Mouse (Mus musculus): ENCODE results near the gene Syt3.

Syt3 gene

DNA sequence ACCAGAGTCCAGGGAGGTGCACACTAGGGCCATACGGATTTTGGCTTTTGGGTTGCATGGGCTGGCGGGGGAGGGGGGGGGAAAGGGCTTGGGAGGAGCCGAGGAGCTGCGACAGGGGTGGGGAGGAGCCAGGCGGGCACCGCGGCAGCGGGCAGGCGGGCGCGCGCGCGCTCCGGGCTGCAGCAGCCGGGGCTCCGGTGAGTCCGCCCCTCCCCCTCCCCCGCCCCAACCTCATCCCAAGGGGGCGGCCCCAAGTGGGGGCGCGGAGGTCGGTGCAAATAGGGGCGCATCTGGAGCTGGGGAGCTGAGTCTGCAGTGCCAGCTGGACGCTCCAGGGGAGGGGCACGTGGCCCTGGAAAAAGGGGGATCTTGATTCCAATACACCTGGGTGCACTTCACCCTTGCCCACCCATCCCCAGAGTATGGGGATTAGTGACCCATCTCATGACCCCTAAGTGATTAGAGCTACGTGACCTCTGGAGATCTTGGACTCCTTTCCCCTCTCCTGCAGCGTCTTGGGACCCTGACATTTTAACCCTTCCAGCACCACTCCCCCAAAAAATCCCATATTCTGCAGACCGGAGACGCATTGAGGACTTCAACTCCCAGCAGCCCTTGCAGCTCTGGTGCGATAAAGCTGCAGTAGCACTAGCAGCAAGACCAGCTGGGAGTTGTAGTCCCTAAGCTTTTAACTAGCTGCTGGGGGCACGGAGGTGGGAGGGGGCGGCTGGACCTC, at the start of gene Syt3:
TSS of gene Syt3 (plus strand) at position 123 of the 736 bp plus-strand sequence.
- peak; percentile 41 for DNase-seq (ENCODE audit: low spot score)

- DNase-seq (ENCODE audit: low spot score): no peak
Observed at GRCm38 (mm10) chr7:44334139-44334538, 49.8 kb upstream of the Syt3 start.

DNA sequence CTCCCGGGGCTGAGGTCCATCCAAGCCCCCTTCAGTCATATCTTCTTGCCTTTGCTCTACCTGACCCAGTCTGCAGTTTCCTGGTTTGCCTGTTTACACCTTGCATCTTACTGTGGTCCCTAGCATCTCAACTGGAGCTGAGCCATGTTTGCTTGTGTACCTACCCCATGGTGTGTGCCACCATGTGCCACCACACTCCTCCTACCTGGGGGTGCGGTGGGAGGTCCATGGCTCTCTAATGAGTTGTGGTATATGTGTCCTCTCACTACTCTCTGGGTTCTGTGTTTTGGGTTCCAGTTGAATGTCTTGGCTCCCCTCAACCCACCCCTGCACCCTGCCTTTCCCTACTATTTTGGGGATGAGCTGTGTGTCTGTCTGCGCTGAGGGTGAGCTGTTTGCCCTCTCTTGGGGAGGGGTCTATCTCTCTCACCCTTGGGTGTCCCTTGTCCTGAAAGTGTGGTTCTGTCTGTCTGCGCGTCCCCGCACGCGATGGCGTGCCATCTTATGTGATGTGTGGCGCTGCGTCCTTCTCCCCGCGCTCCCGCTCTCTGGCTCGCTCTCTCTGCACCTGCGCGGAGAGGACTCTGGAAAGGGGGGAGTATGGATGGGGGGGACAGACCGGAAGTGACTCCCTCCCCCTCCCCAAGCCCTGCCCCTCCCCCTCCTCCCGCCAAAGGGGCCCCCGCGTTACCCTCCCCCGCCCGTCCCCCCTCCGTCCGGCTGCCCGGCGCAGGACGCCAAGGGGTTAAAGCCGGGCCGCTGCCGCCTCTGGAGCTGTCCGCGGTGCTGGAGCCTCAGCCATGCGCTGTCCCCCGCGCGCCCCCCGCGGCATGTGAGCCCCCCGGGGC, 48.6 kb upstream of the Syt3 start:
- DNase-seq (ENCODE audit: low spot score): no peak

DNA sequence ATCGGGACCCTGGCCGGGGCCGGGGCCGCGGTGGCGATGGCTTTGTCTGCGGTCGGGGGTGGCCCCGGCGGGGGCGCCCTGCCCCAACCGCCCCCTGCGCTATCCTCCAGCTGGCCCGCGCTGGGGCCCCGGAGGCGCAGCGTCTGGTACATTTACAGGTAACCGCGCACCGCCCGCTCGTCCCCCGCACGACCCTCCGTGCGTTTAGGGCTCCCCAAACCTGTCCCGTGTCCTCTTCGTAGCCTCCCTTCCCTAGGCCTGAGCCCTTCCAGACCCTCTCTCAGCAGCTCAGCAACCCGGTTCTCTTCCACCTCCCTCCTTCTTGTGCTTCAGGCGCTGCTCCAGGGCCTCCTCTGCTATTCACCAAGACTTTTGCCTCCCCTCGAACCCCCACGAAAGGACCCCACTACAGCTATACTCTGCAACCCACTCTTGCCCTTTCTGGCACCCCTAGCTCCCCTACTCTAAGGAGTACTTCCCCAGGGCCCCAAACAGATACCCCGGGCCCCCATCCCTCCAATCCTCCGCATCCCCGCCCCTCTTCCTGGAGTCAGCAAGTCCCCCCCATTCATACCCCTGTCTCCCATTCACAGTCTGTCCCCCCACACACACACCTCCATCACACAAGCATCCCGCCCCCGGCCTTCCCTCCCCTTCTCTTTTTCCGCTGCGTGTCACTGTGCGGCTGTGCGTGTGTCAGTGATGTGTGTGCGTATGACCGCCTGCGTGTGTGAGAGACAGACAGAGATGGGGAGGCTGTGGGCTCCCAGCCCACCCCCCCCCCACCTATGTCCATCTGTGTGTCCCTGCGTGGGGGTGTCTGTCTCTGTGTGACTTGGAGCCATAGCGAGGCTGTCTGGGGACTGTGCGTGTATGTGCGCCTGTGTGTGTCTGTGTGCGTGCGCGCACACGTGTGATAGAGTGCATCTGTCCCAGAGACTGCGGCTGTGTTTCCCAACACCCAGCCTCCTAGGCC, 47.6 kb upstream of the Syt3 start:
- DNase-seq (ENCODE audit: low spot score): no peak

GRCm38 (mm10) chr7:44337121-44337849, 46.6 kb upstream of the Syt3 start:
- no peak for DNase-seq (ENCODE audit: low spot score)

DNA sequence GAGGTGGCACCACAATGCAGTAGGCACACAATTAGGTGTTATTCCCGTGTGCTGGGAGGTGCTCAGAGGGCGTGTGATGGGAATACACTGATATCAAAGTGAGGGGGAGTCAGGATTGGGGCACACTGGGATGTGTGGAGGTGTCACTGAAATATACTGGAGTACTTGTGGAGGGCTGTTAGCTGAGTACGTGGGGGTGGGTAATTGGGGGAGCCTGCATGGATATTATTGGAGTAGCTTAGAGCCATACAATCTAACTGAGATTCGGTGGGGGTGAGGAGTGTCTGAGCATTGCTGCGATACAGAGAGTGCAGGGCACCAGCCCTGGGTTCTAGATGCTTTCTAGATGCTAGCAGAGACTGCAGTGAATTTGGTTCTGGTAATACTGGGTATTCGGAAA, 43.7 kb upstream of the Syt3 start:
- DNase-seq (ENCODE audit: low spot score): no peak

- DNase-seq (ENCODE audit: low spot score): no peak
Observed at GRCm38 (mm10) chr7:44341119-44341518, 42.8 kb upstream of the Syt3 start.

DNA sequence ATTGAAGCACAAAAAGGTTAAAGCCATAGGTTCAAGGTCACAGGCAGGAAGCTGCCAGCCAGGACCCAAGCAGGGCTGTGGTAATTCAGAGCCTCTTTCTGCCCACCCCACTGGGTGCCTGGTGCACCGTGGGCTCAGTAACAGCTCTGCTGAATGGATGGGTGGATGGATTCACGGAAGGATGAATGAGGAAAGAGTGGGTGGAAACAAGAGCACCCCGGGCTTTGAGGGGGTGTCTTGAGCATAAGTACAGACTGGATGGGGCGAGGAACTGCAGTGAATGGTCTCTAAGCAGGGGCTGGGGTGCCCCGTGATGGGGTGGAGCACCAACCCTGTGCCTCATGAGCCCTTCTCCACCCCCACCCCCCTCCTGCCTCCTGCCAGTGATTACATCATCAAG, 42.2 kb upstream of the Syt3 start:
- no peak for DNase-seq (ENCODE audit: low spot score)

DNA sequence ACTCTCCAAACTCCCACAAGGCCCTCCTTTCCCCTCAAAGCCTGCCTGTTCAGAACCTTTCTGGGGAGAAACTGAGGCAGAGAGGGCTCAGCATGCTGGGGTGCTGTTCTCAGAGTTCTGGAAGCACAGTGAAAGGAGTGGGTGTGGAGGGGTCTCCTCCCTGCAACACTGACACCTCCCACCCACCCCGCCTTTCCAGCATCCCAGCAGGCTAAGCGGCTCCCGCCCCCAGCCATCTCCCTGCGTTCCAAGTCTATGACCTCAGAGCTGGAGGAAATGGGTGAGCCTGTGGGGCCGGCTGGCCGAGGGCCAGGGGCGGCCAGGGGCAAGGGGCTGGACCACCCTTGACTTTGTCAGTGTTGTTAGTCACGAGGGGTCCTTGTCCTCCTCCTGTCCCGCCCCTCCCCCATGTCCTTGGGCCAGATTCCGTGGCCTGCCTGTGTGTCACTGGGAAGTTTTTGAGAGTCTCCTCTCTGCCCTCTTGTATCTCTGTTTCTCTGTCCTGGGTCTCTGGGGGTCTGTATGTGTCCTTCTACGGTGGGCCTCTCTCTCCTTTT, 40.4 kb upstream of the Syt3 start:
- no peak for DNase-seq (ENCODE audit: low spot score)

DNA sequence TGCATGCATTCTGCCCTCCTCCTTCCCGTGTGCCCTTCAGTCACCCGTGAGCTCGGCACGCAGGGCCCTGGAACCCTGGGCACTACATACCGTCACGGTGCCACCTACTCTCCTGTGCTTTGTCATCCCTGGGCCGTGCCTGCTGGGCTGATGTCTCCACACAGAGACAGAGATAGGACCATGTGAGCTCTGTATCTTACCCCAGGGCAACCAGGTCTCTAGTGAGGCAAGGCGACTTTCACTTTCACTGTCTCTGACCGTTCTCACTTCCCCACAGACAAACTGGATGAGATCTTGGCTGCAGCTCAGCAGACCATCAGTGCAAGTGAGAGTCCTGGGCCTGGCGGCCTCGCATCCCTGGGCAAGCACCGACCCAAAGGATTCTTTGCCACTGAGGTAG, 39.3 kb upstream of the Syt3 start:
- no peak for DNase-seq (ENCODE audit: low spot score)

- no peak for DNase-seq (ENCODE audit: low spot score)
Observed at GRCm38 (mm10) chr7:44349043-44349442, 34.9 kb upstream of the Syt3 start.

- DNase-seq (ENCODE audit: low spot score): peak; percentile 73
Observed at GRCm38 (mm10) chr7:44350957-44351711, 32.8 kb upstream of the Syt3 start.

GRCm38 (mm10) chr7:44351881-44352749, 31.8 kb upstream of the Syt3 start:
- no peak for DNase-seq (ENCODE audit: low spot score)

DNA sequence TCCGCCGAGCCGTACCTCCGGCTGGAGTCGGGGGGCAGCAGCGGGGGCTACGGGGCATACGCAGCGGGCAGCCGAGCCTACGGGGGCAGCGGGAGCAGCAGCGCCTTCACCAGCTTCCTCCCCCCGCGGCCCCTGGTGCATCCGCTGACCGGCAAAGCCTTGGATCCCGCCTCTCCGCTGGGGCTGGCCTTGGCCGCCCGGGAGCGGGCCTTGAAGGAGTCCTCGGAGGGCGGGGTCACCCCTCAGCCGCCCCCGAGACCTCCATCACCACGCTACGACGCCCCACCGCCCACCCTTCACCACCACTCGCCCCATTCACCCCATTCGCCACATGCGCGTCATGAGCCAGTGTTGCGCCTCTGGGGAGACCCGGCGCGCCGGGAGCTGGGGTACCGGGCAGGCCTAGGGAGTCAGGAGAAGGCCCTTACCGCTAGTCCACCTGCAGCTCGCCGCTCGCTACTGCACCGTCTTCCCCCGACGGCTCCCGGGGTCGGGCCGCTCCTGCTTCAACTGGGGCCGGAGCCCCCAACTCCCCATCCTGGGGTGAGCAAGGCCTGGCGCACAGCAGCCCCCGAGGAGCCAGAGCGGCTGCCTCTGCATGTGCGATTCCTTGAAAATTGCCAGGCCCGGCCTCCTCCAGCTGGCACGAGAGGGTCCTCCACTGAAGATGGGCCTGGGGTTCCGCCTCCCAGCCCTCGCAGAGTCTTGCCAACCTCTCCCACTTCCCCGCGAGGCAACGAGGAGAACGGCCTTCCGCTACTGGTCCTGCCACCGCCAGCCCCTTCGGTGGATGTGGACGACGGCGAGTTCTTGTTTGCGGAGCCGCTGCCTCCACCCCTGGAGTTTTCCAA, 30.9 kb upstream of the Syt3 start:
- DNase-seq (ENCODE audit: low spot score): no peak

GRCm38 (mm10) chr7:44353601-44354340, 30.1 kb upstream of the Syt3 start:
- no peak for DNase-seq (ENCODE audit: low spot score)

GRCm38 (mm10) chr7:44355411-44355810, 28.5 kb upstream of the Syt3 start:
- DNase-seq (ENCODE audit: low spot score): no peak

- DNase-seq (ENCODE audit: low spot score): no peak
Observed at GRCm38 (mm10) chr7:44356590-44357481, 27.1 kb upstream of the Syt3 start.
